Mouse (Mus musculus) urinary bladder, adult 18-20 months (tissue): ENCODE results near the gene AB124611.
"Not testable (repeated sequence)": the region's sequence is repeated elsewhere in the genome, so short reads cannot be mapped to it uniquely, and the experiment has no call there.

Experiments
- DNase-seq, 2 experiments: peaks; one replicate each; pipeline ENCODE4 v3.0.0; 2022; ENCODE audit warnings: low spot score in 2 of 2, mixed read lengths in 2 of 2

AB124611 gene

GRCm38 (mm10) chr9:21525937-21526633 is at the start of gene AB124611:
Gene AB124611 (plus strand): TSS chr9:21526176.
- DNase-seq = no peak

DNA sequence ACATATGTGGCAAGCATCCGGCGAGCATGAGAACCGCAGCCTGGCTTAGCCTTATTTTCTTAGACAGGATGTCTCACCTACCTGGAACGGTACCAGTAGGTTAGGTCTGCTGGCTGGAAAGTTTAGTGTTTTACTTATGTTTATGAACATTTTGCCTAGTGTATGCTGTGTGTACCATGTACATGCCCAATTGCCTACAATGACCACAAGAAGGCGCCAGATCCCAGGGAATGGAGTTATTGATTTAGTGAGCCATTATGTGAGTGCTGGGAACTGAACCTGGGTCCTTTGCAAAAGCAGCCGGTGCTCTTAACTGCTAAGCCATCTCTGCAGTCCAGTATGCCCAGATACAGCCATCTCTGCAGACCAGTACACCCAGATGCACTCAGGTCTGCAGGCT is 48.3 kb upstream of the AB124611 start:
- DNase-seq = no peak

- no peak for DNase-seq
Observed at GRCm38 (mm10) chr9:21484065-21484464, 41.9 kb upstream of the AB124611 start.

GRCm38 (mm10) chr9:21488246-21488645 is 37.7 kb upstream of the AB124611 start:
- not testable (repeated sequence) for DNase-seq

GRCm38 (mm10) chr9:21490696-21491095 is 35.3 kb upstream of the AB124611 start:
- DNase-seq = no peak

GRCm38 (mm10) chr9:21493907-21494306 is 32.1 kb upstream of the AB124611 start:
- no peak for DNase-seq

GRCm38 (mm10) chr9:21494726-21495125 is 31.2 kb upstream of the AB124611 start:
- no peak for DNase-seq

GRCm38 (mm10) chr9:21496308-21497049 is 29.5 kb upstream of the AB124611 start:
- peak in 1 of 2 experiments; percentile 51 for DNase-seq

DNA sequence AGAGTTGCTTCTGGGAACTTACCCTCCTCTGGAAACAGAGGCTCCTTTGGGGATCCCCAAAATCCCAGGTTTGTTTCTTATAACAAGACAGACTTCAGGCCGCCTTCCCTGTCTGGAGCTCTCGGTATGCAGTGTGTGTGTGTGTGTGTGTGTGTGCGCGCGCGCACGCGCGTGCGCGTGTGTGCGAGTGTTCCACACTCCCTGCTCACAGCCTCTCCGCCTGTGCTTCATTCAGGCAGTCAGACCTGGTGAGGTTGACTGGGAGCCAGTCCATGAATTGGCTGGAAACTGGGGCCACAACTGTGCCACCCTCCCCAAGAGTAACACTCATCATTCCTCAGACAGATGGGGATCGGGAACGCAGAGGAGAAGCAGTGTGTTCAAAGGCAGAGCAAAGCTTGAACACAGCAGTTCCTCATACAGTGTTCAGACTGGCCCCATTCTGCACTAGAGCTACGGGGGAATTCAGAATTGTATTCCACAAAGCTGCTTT is 28.9 kb upstream of the AB124611 start:
- no peak for DNase-seq

GRCm38 (mm10) chr9:21497664-21498063 is 28.3 kb upstream of the AB124611 start:
- no peak for DNase-seq

- no peak for DNase-seq
Observed at GRCm38 (mm10) chr9:21498284-21498902, 27.6 kb upstream of the AB124611 start.

- no peak for DNase-seq
Observed at GRCm38 (mm10) chr9:21503352-21503751, 22.6 kb upstream of the AB124611 start.

GRCm38 (mm10) chr9:21505767-21506166 is 20.2 kb upstream of the AB124611 start:
- DNase-seq = no peak

DNA sequence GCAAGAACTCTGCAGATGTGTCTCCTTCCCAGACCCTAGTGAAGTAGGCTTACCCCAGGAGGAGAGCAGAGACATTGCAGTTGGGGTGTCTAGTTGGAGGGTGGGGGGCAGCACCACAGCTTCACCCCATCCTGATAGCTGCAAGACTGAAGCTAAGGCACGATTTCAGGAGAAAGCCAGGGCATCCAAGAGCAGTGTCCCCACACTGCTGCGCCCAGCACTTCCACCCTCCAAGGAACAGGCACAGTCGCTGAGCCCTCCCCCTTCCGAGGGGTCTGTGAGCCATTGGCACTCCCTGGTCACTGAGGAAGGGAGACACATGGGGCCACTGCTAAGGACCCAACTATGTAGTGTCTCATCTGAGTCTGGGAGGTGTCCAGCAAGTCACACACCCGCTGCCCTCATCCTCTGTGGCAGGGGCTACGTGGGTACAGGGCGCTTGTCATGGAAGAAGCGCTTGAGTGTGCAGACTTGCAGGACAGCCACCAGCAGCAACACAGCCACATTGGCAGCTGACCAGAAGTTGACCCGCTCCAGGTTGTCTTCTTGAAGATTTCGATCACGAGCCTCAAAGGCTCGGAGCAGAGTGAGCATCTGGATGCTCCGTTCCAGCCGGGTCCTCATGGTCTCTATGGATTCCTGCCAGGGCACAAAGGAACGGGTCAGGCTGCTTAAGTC is 18.1 kb upstream of the AB124611 start:
- DNase-seq = no peak

DNA sequence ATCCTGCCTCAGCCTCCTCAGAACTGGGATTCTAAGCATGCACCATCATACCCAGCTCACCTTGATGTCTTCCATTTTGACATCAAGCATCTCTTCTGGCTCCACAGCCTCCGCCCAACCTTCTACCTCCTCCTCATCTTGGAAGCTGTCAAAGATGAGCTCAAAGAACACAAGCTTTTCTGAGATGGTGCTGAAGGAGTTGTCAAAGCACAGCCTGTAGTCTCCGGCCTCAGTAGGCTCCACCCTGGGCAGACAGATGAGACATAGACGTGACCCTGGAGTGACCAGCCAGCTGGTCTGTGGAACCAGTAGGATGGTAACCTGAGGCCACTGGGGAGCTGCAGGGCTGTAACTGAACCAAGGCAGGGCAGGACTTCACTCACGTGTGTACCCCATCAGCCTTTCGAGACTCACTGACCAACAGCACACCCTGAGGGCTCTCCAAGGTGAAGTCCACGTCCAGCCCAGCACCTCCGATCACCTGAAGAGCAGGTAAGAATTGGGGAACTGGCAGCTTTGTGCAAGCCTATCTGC is 17.0 kb upstream of the AB124611 start:
- no peak for DNase-seq

- peak; percentile 91 for DNase-seq
Observed at GRCm38 (mm10) chr9:21509772-21510688, 15.9 kb upstream of the AB124611 start, which contains the start of gene Tmed1. Gene Tmed1 (minus strand): TSS chr9:21510252.

GRCm38 (mm10) chr9:21510689-21511015 is 15.3 kb upstream of the AB124611 start:
- DNase-seq = no peak

- DNase-seq = no peak
Observed at GRCm38 (mm10) chr9:21511052-21511451, 14.9 kb upstream of the AB124611 start.

GRCm38 (mm10) chr9:21513466-21513865 is 12.5 kb upstream of the AB124611 start:
- no peak for DNase-seq

GRCm38 (mm10) chr9:21517947-21518495 is 8.0 kb upstream of the AB124611 start:
- DNase-seq = no peak
